Mouse (Mus musculus): ENCODE data around the gene Pmch.

GRCm38 (mm10) chr10:88135630-88136029, 44.8 kb downstream of the Pmch start:
- TF ChIP-seq CTCF (IDR thresholded peaks at IDR 0.05; ENCODE audit: low read depth, low read length) (no peak), EP300 (IDR thresholded peaks at IDR 0.05; ENCODE audit: insufficient read depth, low read depth, low read length) (no peak)

Measured in ES-Bruce4 (cell line).